Mouse (Mus musculus) heart, adult 18-20 months (tissue): ENCODE results near the gene Pax9. TPM values are rescaled to one million over a fixed set of nuclear protein-coding genes. Genes with fewer than 3 reads are reported as not detected.

Source experiments
- DNase-seq, 2 experiments: peaks; one replicate each; pipeline ENCODE4 v3.0.0; 2021 to 2022; ENCODE audit warnings: mixed read lengths in 1 of 2
- long read RNA-seq, 2 experiments: library from polyadenylated mRNA; stranded (forward); transcript quantifications; one replicate each; pipeline ENCODE4 v2.0.0; 2021
- total RNA-seq, 2 experiments: library from RNA; stranded (reverse); gene quantifications; 2 replicates each; pipeline ENCODE4 v1.2.3; 2021

The Pax9 gene
- under 1 TPM; 0.07 to 0.64 TPM for total RNA-seq
- long read RNA-seq, experiment 1, result 0 reads
- long read RNA-seq, experiment 2, result 0 reads

GRCm38 (mm10) chr12:56691427-56692079, at the start of gene Pax9:
TSS of gene Pax9 (plus strand) at chr12:56691767.
- DNase-seq, result no peak

- DNase-seq, result no peak
Measured at GRCm38 (mm10) chr12:56669451-56670122, 22.0 kb upstream of the Pax9 start.

- DNase-seq, result no peak
Measured at GRCm38 (mm10) chr12:56670795-56671194, 20.8 kb upstream of the Pax9 start.

- DNase-seq, result no peak
Measured at GRCm38 (mm10) chr12:56674726-56675125, 16.8 kb upstream of the Pax9 start.

- no peak for DNase-seq
Measured at GRCm38 (mm10) chr12:56677620-56678019, 13.9 kb upstream of the Pax9 start.

GRCm38 (mm10) chr12:56681096-56681811, 10.3 kb upstream of the Pax9 start:
- no peak for DNase-seq

GRCm38 (mm10) chr12:56687640-56688481, 3.7 kb upstream of the Pax9 start:
- DNase-seq, result no peak

- DNase-seq, result no peak
Measured at GRCm38 (mm10) chr12:56688482-56688840, 3.1 kb upstream of the Pax9 start.

- DNase-seq, result no peak
Measured at GRCm38 (mm10) chr12:56688920-56689319, 2.6 kb upstream of the Pax9 start.

GRCm38 (mm10) chr12:56689331-56689730, 2.2 kb upstream of the Pax9 start:
- DNase-seq, result no peak

- DNase-seq, result no peak
Measured at GRCm38 (mm10) chr12:56689736-56690135, 1.8 kb upstream of the Pax9 start.

- DNase-seq, result no peak
Measured at GRCm38 (mm10) chr12:56690366-56690765, 1.2 kb upstream of the Pax9 start.

- no peak for DNase-seq
Measured at GRCm38 (mm10) chr12:56691001-56691400, 566 bp upstream of the Pax9 start.

- no peak for DNase-seq
Measured at GRCm38 (mm10) chr12:56692536-56692935, 969 bp downstream of the Pax9 start.

GRCm38 (mm10) chr12:56693411-56694098, 2.0 kb downstream of the Pax9 start:
- no peak for DNase-seq

GRCm38 (mm10) chr12:56694361-56694760, 2.8 kb downstream of the Pax9 start:
- no peak for DNase-seq

GRCm38 (mm10) chr12:56694936-56695335, 3.4 kb downstream of the Pax9 start:
- no peak for DNase-seq

- peak; percentile 63 to 78 for DNase-seq
Measured at GRCm38 (mm10) chr12:56695358-56696173, 4.0 kb downstream of the Pax9 start.

- no peak for DNase-seq
Measured at GRCm38 (mm10) chr12:56696174-56697010, 4.8 kb downstream of the Pax9 start.
